Mouse (Mus musculus) kidney, postnatal 0 days (tissue): ENCODE measurements around the gene Fam126a. TPM values are rescaled to one million over a fixed set of nuclear protein-coding genes. Genes with fewer than 3 reads are reported as not detected.

Experiments
- ATAC-seq: fragments of 200-750 bp; cut with Nextera tagmentation; replicated peaks from 2 replicates; pipeline ENCODE4 v1.8.0; 2017; ENCODE audit warnings: low read depth, moderate number of reproducible peaks, moderate TSS enrichment, moderate library complexity; ENCODE audit not compliant: low FRiP score
- DNase-seq: peaks from one replicate; pipeline ENCODE4 v3.0.0-alpha.2; 2016; ENCODE audit warnings: low spot score
- H3K27ac ChIP-seq: fragments of 300-500 bp; sonication (generic); 2 replicates; pipeline ENCODE4 v1.5.1; 2014; ENCODE audit warnings: mild to moderate bottlenecking
- H3K27me3 ChIP-seq: fragments of 300-500 bp; sonication (generic); 2 replicates; pipeline ENCODE4 v1.6.1; 2014; ENCODE audit warnings: low read length, mixed read lengths; ENCODE audit not compliant: insufficient read depth
- H3K36me3 ChIP-seq: fragments of 300-500 bp; sonication (generic); 2 replicates; pipeline ENCODE4 v1.6.1; 2014; ENCODE audit warnings: low read length, mixed read lengths; ENCODE audit not compliant: insufficient read depth
- H3K4me1 ChIP-seq: fragments of 300-500 bp; sonication (generic); replicated peaks from 2 replicates; pipeline ENCODE4 v1.6.1; 2014; ENCODE audit warnings: antibody characterized with exemption, low read length, mixed read lengths; ENCODE audit not compliant: insufficient read depth
- H3K4me2 ChIP-seq: fragments of 300-500 bp; sonication (generic); 2 replicates; pipeline ENCODE4 v1.6.1; 2014; ENCODE audit warnings: mild to moderate bottlenecking, low read length, moderate library complexity, mixed read lengths
- H3K4me3 ChIP-seq: fragments of 300-500 bp; sonication (generic); replicated peaks from 2 replicates; pipeline ENCODE4 v1.5.1; 2014; ENCODE audit warnings: low read depth, low read length
- H3K9ac ChIP-seq: fragments of 300-500 bp; sonication (generic); 2 replicates; pipeline ENCODE4 v1.6.1; 2014; ENCODE audit warnings: low read depth, low read length
- H3K9me3 ChIP-seq: fragments of 300-500 bp; sonication (generic); replicated peaks from 2 replicates; pipeline ENCODE4 v1.6.1; 2016; ENCODE audit warnings: low read length, inconsistent platforms, mixed read lengths
- CTCF ChIP-seq: IDR thresholded peaks from 2 replicates; pipeline ENCODE4 v1.5.1; 2016; ENCODE audit warnings: antibody characterized with exemption, low read depth, mild to moderate bottlenecking, moderate library complexity
- WGBS: fragments of 180-500 bp; shearing (Covaris S2); extraction: QIAGEN DNeasy Blood & Tissue Kit; methylation state at CpG from one replicate; pipeline ENCODE4 v1.1.7; 2014; 5-methylcytosine and 5-hydroxymethylcytosine counted together
- polyA plus RNA-seq: library from polyadenylated mRNA; unstranded; fragments of >200 nt; fragmentation: Nextera tagmentation; extraction: Ambion mirVana; gene quantifications from 2 replicates; pipeline ENCODE4 v1.2.1, GENCODE M21; 2015

The Fam126a gene
- polyA plus RNA-seq, 1 experiment from 2014 or later: 10.7 TPM

DNA sequence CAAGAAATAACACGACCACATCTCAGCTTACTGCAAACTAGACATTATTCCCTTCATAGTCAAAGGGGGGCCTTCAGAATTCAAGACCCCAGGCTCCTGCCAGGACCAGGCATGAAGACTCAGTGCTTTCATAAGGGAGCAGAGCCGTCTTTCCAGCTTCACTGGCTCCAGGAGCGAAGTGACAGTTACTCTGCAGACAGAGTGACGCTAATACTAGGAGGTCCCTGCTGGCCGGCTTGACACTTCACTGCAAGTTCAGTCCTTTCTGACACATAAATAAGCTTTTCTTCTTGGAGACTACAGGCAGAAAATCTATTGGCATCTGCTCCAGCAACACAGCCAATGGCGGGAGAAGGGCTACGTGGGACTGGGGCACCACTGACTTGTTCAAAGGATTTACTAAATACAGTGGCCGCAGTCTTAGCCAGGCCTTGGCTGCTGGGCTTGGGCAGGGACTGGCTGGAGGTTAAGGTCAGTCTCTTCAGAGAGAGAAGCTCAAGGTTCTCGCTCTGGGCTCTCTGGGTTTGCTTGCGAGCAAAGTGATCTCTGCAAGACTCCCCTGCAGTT lies 65.8 kb downstream of the Fam126a start:
- no peaks in the 10 kb centered on the region for H3K27me3 ChIP-seq
- TF ChIP-seq CTCF: no peak
- no peak for ATAC-seq
- whole genome bisulfite sequencing: 72% methylated on average over 10 of the region's 10 CpGs
- no peaks in the 10 kb centered on the region for H3K9me3 ChIP-seq
- no peak overlapping the region for H3K9ac ChIP-seq
- no peak overlapping the region for H3K4me3 ChIP-seq
- no peak overlapping the region for H3K27ac ChIP-seq
- H3K4me2 ChIP-seq: no peak overlapping the region
- H3K36me3 ChIP-seq: no peaks in the 10 kb centered on the region
- no peak for DNase-seq
- no peaks in the 10 kb centered on the region for H3K4me1 ChIP-seq

DNA sequence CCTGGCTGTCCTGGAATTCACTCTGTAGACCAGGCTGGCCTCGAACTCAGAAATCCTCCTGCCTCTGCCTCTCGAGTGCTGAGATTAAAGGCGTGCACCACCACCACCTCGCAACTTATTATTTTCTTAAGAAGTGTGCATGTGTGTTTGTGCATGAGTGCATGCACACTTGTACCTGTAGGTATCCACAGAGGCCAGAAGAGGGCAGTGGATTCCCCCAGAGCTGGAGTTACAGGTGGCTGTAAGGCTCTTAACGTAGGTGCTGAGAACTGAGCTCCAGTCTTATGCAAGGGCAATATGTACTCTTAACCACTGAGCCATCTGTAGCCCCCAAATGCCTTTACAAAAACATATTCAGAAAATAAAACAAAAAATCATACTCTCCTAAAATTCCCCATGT lies 77.4 kb downstream of the Fam126a start:
- no peaks in the 10 kb centered on the region for H3K36me3 ChIP-seq
- no peaks in the 10 kb centered on the region for H3K4me1 ChIP-seq
- H3K4me2 ChIP-seq: no peak overlapping the region
- no peaks in the 10 kb centered on the region for H3K27me3 ChIP-seq
- WGBS: 96% methylated on average over 5 of the region's 5 CpGs
- TF ChIP-seq CTCF: no peak
- H3K9me3 ChIP-seq: no peaks in the 10 kb centered on the region
- DNase-seq: no peak
- no peak overlapping the region for H3K9ac ChIP-seq
- H3K27ac ChIP-seq: no peak overlapping the region
- ATAC-seq: no peak
- no peak overlapping the region for H3K4me3 ChIP-seq

DNA sequence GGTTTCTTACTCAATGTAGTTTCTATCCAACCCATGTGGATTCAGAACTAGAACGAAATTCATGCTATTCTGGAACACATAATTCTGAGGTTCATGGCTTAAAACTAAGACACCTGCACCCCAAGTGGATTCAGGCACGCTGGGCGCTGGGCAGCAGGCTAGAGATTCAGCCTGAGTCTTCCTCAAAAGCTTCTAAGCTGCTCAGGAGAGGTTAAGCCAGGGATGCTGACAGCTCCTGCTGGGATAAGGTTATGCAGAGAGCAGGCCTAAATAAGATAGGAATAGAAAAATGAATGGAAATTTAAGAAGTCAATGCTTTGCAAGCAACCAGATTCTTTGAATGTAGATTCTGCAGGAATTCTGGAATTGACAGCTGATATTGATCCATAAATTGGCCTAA lies 82.4 kb downstream of the Fam126a start:
- ATAC-seq (no peak), DNase-seq (no peak)
- Histone ChIP-seq H3K9me3 (no peaks in the 10 kb centered on the region), H3K9ac (no peak overlapping the region), H3K4me3 (no peak overlapping the region), H3K27me3 (no peaks in the 10 kb centered on the region), H3K4me2 (no peak overlapping the region), H3K27ac (no peak overlapping the region), H3K4me1 (no peaks in the 10 kb centered on the region), H3K36me3 (no peaks in the 10 kb centered on the region)
- 59% methylated on average over 3 of the region's 3 CpGs for WGBS
- TF ChIP-seq CTCF: no peak

DNA sequence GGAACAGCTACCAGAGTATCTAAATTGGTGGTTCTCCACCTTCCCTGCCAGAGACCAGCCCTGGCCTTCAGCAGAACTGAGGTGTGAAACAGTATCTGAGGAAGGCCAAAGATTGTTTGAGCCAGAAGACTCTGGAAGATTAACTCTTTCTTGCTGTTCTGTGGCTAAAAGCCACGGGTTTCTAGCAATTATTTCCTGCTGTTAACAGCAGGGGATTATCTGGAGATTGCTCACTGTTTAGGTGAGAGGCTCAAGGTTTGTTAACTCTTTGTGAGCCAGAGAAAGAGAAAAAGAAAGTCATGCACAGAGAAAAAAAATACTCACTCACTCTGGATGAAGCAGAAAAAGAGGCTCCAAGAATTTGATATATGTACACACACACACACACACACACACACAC lies 85.4 kb downstream of the Fam126a start:
- Histone ChIP-seq H3K4me1 (no peaks in the 10 kb centered on the region), H3K9ac (no peak overlapping the region), H3K9me3 (no peaks in the 10 kb centered on the region), H3K27me3 (no peaks in the 10 kb centered on the region), H3K27ac (no peak overlapping the region), H3K36me3 (no peaks in the 10 kb centered on the region), H3K4me2 (no peak overlapping the region), H3K4me3 (no peak overlapping the region)
- no peak for ATAC-seq
- no peak for TF ChIP-seq CTCF
- DNase-seq: no peak
- 6% methylated on average over 1 of the region's 1 CpGs for WGBS

DNA sequence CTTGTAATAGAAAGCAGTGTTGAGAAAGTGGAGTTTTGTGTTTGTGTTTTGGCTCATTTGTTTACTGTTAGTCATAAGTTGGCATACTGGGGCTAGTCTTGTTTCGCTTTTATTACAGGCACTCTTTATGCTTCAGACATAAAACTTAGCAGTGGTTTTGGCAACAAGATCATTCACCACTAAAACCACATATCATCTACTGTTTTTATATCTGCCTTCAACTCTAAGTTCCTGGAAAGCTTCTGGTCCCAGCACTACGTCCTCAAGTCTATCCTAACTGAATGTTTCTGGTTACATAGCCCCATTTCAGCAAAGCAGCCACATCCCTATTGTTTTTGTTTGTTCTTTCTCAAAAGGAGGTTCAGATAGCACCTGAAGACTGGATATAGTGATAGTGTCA lies 87.0 kb downstream of the Fam126a start:
- no peaks in the 10 kb centered on the region for H3K9me3 ChIP-seq
- 82% methylated on average over 2 of the region's 2 CpGs for WGBS
- ATAC-seq (no peak), DNase-seq (no peak)
- no peak overlapping the region for H3K9ac ChIP-seq
- no peaks in the 10 kb centered on the region for H3K4me1 ChIP-seq
- H3K4me3 ChIP-seq: no peak overlapping the region
- no peak overlapping the region for H3K4me2 ChIP-seq
- H3K36me3 ChIP-seq: no peaks in the 10 kb centered on the region
- H3K27me3 ChIP-seq: no peaks in the 10 kb centered on the region
- no peak overlapping the region for H3K27ac ChIP-seq
- TF ChIP-seq CTCF: no peak

DNA sequence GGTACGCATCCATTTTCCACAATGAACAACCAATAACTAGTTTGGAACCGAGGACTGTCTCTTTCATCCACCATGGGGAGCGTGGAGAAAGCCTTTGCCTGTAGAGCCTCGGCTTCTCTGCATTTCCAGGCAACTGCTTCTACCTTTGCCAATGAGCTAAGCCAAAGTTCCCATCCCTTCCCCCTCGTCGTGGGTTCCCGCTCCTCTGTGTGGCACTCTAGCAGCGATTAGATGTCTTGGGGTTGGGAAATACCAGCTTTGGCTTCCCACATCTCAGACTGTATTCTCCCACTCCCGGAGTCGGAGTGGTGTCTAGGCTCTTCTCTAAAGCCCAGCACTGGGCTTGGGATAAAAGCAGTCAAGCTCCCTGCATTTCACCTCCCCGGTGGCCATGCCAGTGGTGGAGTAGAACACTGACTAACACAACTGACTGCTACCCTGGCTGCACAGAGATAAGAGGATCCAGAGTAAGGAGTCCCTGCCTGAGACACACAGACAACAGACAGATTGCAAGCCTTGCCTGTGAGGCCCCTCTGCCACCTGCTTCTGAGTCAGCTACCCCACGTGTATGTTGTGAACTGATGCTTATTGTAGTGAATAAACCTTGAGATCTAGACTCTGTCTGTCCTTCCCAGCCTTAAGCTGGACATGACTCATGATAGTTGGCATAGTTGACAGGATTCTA lies 106.9 kb downstream of the Fam126a start:
- Histone ChIP-seq H3K4me2 (no peak overlapping the region), H3K4me3 (no peak overlapping the region), H3K27ac (no peak overlapping the region), H3K9ac (no peak overlapping the region), H3K36me3 (no peaks in the 10 kb centered on the region), H3K9me3 (no peaks in the 10 kb centered on the region), H3K4me1 (no peaks in the 10 kb centered on the region), H3K27me3 (no peaks in the 10 kb centered on the region)
- WGBS: 90% methylated on average over 12 of the region's 12 CpGs
- no peak for DNase-seq
- no peak for TF ChIP-seq CTCF
- ATAC-seq: no peak
